Mouse (Mus musculus) neural tube, embryonic 15.5 days (tissue): ENCODE data around the gene Polr1d. TPM values are rescaled to one million over a fixed set of nuclear protein-coding genes. Genes with fewer than 3 reads are reported as not detected.

ENCODE experiments used
- ATAC-seq: fragments of 200-750 bp; cut with Nextera tagmentation; 2 replicates; pipeline ENCODE4 v1.8.0; 2017; ENCODE audit warnings: mild to moderate bottlenecking, moderate TSS enrichment, moderate library complexity; ENCODE audit not compliant: low FRiP score
- H3K27ac ChIP-seq: fragments of 300-500 bp; sonication (generic); replicated peaks from 2 replicates; pipeline ENCODE4 v1.5.1; 2015; ENCODE audit warnings: mild to moderate bottlenecking, inconsistent platforms
- H3K27me3 ChIP-seq: fragments of 300-500 bp; sonication (generic); replicated peaks from 2 replicates; pipeline ENCODE4 v1.6.1; 2015; ENCODE audit warnings: inconsistent platforms
- H3K36me3 ChIP-seq: fragments of 300-500 bp; sonication (generic); 2 replicates; pipeline ENCODE4 v1.6.1; 2015; ENCODE audit warnings: inconsistent platforms
- H3K4me1 ChIP-seq: fragments of 300-500 bp; sonication (generic); 2 replicates; pipeline ENCODE4 v1.6.1; 2015; ENCODE audit warnings: inconsistent platforms
- H3K4me2 ChIP-seq: fragments of 300-500 bp; sonication (generic); 2 replicates; pipeline ENCODE4 v1.6.1; 2015; ENCODE audit warnings: inconsistent platforms, mild to moderate bottlenecking, moderate library complexity
- H3K4me3 ChIP-seq: fragments of 300-500 bp; sonication (generic); replicated peaks from 2 replicates; pipeline ENCODE4 v1.5.1; 2015; ENCODE audit warnings: mild to moderate bottlenecking, inconsistent platforms
- H3K9ac ChIP-seq: fragments of 300-500 bp; sonication (generic); replicated peaks from 2 replicates; pipeline ENCODE4 v1.6.1; 2015; ENCODE audit warnings: mild to moderate bottlenecking, inconsistent platforms
- H3K9me3 ChIP-seq: fragments of 300-500 bp; sonication (generic); replicated peaks from 2 replicates; pipeline ENCODE4 v1.6.1; 2016; ENCODE audit warnings: inconsistent platforms
- WGBS: fragments of 180-500 bp; shearing (Covaris S2); methylation state at CpG from one replicate; pipeline ENCODE4 v1.1.7; 2015; ENCODE audit warnings: mixed read lengths; 5-methylcytosine and 5-hydroxymethylcytosine counted together
- polyA plus RNA-seq: library from polyadenylated mRNA; unstranded; fragments of >200 nt; fragmentation: Nextera tagmentation; extraction: Ambion mirVana; gene quantifications from 2 replicates; pipeline ENCODE4 v1.2.1, GENCODE M21; 2015

Polr1d gene
- polyA plus RNA-seq, 1 experiment from 2014 or later = 106 TPM

DNA sequence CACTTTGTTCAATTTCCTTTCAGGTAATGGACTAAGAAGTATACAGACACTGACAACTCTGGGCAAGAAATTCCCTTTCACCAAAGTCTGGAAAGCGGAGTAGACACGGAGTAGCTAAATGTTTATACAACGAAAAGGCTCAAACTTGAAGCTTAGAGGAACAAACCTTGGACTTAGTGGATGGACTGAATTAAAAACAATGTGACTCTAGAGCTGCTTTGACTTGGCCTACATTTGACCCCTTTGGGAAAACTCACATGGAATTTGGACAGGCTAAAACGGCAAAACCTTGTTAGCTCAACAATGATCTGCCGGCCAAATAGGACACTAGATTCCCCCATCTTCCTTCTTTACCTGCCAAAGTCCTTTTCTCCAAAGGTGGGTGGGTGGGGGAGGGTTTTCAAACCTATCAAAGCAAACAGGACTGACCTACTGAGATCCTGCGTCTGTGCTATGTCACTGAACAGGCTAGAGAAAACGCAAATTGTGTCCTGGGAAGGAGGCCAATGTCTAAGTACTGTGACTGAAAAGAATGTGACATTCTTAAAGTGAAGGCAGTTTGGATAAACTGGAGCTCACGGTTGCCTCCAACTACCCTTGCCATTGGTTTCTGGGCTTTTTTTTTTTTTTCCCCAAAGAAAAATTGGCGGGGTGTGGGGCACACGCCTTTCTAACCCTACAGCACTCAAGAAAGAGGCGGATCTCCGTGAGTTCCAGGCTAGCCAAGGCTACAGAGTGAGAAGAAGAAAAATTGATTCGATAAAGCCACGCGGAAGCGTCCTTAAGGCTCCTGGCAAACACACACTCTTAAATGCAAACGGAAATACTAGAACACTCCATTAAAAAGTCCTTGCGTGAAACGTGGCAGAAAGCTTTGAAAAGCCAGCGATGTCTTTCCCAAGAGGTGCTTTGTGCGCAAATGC is 1.5 kb upstream of the Polr1d start:
- H3K27me3 ChIP-seq = no peaks in the 10 kb centered on the region; the same call in 1 of the 2 replicates
- H3K27ac ChIP-seq = peak overlapping the region; percentile 74; the same call in 1 of the 2 replicates
- H3K9ac ChIP-seq = peak overlapping the region; percentile 44
- peak overlapping the region; percentile 58 for H3K4me3 ChIP-seq
- H3K9me3 ChIP-seq = no peaks in the 10 kb centered on the region
- H3K4me2 ChIP-seq = peak overlapping the region; percentile 97
- no peaks in the 10 kb centered on the region for H3K36me3 ChIP-seq
- ATAC-seq = no peak
- 15% methylated on average over 21 of the region's 21 CpGs for WGBS
- H3K4me1 ChIP-seq = peaks cover 27% of the 10 kb centered on the region

DNA sequence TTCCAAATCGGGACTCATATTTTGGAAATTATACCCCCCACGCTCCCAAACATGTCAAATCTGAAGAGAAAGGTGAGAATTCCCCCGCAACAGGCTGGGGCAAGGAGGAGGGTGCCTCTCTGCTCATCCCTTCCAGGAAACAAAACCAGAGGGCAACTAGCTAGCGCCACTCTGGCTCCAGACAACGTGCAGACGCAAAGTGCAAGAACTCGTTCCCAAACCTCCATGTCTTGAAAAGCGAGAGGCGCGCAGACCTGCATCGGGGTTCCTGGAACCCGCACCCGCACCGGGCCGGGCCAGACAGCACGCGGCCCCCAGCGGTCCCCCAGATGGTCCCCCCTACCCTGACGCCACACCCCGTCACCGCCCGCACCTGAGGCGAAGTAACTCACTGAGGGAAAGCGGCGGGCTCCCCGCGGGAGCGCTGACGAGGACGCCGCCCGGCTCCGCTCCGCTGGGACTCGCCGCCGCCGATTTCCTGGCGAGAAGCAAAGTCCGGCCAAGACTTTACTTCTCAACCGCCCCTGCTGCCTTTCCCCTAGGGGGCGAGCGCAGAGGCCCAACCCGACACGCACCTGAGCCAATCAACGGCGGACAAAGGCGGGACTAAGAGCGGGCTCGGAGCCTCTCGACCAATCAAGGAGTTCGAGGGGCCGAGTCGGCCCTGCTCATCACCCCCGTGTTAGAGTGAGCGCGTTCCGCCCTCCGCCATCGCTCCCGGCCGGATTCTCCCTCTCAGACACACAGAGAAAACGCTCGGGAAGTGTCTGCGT is 638 bp upstream of the Polr1d start, which contains the start of gene Lnx2:
Gene Lnx2 (minus strand): TSS at position 561 of the 773 bp plus-strand sequence.
- under 1% methylated on average over 65 of the region's 65 CpGs for WGBS
- Histone ChIP-seq H3K27me3 (no peaks in the 10 kb centered on the region; the same call in 1 of the 2 replicates), H3K27ac (peak within 1 kb of the TSS; percentile 86), H3K9ac (peak within 1 kb of the TSS; percentile 79), H3K9me3 (no peaks in the 10 kb centered on the region), H3K36me3 (no peaks in the 10 kb centered on the region), H3K4me2 (peak within 1 kb of the TSS; percentile 97), H3K4me3 (peak within 1 kb of the TSS; percentile 58), H3K4me1 (peaks cover 27% of the 10 kb centered on the region)
- ATAC-seq = peak; percentile 98

DNA sequence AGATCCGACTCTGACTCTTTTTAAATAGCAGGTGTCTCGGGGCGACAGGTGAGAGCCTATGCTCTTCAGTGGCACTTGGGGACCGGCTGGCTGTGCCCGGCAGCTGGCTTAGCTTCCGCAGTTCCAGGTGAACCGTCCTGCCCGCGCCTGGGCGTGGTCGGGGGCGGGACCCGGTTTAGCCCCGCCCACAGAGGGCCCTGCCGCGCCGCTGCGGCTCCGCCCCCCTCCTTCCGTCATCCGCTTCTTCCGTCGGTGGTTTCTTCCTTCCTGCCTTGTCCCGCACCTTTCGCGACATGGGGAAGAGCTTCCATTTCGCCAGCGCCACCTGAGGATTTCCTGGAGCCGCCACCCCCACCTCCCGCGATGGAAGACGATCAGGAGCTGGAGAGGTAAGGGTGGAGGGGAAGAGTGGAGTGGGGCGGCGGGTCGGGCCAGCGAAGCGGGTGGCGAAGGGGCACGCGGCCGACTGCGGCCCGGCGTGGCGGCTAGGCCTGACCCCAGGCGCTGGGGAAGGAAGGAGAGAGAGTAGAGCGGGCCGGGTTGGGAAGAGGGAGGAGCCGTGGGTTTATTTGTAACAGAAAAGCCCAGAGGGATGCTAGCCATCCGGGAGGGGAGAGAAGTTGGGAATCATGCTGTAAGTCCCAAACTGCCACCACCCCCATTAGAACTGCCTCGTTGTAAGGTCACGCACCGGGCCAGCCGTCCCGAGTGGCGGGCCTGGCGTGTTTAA is 620 bp downstream of the Polr1d start:
- peak overlapping the region; percentile 79 for H3K9ac ChIP-seq
- H3K27me3 ChIP-seq = no peaks in the 10 kb centered on the region; the same call in 1 of the 2 replicates
- H3K4me3 ChIP-seq = peak overlapping the region; percentile 58

DNA sequence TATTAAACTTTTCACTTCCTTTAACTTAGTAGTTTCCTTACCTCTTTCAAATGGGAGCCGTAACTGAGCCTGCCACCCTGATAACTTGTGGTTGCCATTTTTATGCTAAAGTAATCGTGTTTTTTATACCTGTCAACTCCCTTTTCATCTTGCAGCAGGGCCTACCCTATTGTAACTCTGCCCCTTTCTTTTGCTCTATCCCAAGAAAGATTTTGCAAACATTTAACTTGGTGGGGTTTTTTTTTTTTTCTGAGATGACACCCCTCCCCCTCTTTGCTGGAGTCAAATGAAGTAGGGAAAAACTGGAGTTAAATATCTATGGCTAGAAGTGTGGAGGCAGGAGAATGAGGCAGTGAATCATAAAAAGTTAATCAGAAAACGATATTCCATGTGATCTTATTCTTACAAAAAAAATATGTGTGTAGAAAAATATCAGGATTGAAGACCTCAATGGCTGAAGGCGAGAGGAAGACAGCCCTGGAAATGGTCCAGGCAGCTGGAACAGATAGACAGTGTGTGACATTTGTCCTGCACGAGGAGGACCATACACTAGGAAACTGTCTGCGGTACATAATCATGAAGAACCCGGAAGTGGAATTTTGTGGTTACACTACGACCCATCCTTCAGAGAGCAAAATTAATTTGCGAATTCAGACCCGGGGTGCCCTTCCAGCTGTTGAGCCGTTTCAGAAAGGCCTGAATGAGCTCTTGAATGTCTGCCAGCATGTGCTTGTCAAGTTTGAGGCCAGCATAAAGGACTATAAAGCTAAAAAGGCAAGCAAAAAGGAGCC is 1.5 kb downstream of the Polr1d start:
- Histone ChIP-seq H3K27me3 (no peaks in the 10 kb centered on the region; the same call in 1 of the 2 replicates), H3K4me3 (peak overlapping the region; percentile 58), H3K36me3 (no peaks in the 10 kb centered on the region), H3K4me2 (peak overlapping the region; percentile 97), H3K4me1 (peaks cover 27% of the 10 kb centered on the region), H3K9ac (peak overlapping the region; percentile 79), H3K9me3 (no peaks in the 10 kb centered on the region), H3K27ac (no peak overlapping the region)
- ATAC-seq = no peak
- WGBS = 49% methylated on average over 11 of the region's 11 CpGs

More for the DNA sequence above, 620 bp downstream of the Polr1d start:
- WGBS = under 1% methylated on average over 53 of the region's 57 CpGs
- Histone ChIP-seq H3K4me1 (peaks cover 27% of the 10 kb centered on the region), H3K27ac (peak overlapping the region; percentile 86), H3K36me3 (no peaks in the 10 kb centered on the region), H3K4me2 (peak overlapping the region; percentile 97), H3K9me3 (no peaks in the 10 kb centered on the region)
- peak; percentile 81 for ATAC-seq

DNA sequence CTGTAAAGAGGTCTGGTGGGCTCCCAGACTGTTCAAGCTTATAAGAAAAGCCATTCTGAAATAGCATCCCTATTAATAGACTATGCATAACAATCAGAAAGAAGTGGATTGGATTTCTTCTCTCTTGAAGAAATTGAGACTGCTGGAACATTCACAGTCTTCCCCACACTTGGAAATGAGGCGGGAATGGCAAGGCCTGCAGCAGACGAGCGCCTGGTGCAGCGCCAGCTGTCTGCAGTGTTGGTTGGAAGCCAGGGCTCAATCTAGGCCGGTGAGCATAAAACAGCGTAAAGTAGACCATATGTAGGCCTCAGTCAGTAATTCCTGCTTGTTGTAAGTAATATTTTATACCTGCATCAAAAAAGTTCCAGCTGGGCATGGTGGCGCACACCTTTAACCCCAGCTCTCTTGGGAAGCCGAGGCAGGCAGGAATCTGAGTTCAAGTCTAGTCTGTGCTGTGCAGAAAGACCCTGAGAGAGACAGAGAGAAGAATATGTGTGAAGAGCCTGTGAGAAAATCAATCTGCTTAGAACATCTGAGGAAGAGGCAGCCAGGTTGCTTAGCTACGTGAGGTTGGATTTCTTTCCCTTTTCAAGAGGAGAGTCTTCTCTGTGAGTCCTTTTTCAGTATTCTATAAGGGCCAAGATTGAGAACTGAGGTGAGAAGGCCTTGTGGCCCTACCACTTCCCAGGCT is 8.5 kb downstream of the Polr1d start:
- no peak for ATAC-seq
- Histone ChIP-seq H3K4me1 (peaks cover 14% of the 10 kb centered on the region), H3K27ac (0 out of 2 replicates have a peak overlapping the region, but pooled peaks have one; percentile 13), H3K9me3 (no peaks in the 10 kb centered on the region), H3K4me3 (no peak overlapping the region), H3K27me3 (no peaks in the 10 kb centered on the region), H3K4me2 (no peak overlapping the region), H3K36me3 (no peaks in the 10 kb centered on the region), H3K9ac (no peak overlapping the region)
- WGBS = 67% methylated on average over 9 of the region's 9 CpGs

DNA sequence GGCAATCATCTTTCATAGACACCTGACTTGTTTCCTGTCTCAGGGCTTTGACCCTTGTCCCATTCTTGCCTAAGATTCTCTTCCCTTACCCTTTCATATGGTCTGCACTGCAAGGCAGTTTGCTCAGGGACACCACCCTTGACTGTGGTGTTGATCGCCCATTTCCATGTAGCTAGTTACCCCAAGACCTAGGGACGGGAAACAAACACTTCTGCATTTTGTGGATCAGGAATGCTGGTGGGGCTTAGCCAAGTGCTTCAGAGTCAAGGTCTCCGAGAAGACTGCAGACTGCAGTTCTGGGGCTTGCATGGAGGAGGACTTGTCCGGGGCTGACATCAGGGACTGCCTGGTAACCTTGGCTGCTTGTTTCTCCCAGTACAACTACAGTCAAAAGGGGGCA is 10.0 kb downstream of the Polr1d start:
- ATAC-seq = no peak
- Histone ChIP-seq H3K9me3 (no peaks in the 10 kb centered on the region), H3K27ac (no peak overlapping the region), H3K4me1 (peaks cover 14% of the 10 kb centered on the region), H3K27me3 (no peaks in the 10 kb centered on the region), H3K4me3 (no peak overlapping the region), H3K4me2 (no peak overlapping the region), H3K36me3 (no peaks in the 10 kb centered on the region), H3K9ac (no peak overlapping the region)
- WGBS = 92% methylated on average over 4 of the region's 4 CpGs

DNA sequence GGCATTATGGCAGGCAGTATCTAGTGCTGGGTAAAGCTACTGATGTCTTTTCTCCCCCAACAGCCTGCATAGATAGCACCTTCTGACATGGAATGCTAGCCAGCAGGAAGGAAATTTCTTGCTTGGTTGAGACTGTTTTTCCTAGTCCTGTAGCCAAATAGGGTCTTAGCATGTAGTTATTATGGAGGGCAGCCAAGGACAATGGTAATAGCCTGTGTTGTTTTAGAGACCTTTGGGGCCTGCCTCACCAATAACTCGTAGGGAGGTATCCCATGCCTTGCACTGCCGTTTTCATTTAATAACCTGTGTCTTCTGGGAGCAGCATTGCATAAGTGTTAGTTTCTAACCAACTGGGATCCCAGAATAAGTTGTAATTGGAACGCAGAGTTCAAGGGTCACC is 13.0 kb downstream of the Polr1d start:
- H3K36me3 ChIP-seq = no peaks in the 10 kb centered on the region
- 76% methylated on average over 3 of the region's 3 CpGs for WGBS
- H3K9me3 ChIP-seq = no peaks in the 10 kb centered on the region
- no peaks in the 10 kb centered on the region for H3K27me3 ChIP-seq
- H3K27ac ChIP-seq = no peak overlapping the region
- no peak for ATAC-seq
- no peak overlapping the region for H3K4me3 ChIP-seq
- H3K4me1 ChIP-seq = peaks cover 14% of the 10 kb centered on the region
- no peak overlapping the region for H3K9ac ChIP-seq
- no peak overlapping the region for H3K4me2 ChIP-seq

DNA sequence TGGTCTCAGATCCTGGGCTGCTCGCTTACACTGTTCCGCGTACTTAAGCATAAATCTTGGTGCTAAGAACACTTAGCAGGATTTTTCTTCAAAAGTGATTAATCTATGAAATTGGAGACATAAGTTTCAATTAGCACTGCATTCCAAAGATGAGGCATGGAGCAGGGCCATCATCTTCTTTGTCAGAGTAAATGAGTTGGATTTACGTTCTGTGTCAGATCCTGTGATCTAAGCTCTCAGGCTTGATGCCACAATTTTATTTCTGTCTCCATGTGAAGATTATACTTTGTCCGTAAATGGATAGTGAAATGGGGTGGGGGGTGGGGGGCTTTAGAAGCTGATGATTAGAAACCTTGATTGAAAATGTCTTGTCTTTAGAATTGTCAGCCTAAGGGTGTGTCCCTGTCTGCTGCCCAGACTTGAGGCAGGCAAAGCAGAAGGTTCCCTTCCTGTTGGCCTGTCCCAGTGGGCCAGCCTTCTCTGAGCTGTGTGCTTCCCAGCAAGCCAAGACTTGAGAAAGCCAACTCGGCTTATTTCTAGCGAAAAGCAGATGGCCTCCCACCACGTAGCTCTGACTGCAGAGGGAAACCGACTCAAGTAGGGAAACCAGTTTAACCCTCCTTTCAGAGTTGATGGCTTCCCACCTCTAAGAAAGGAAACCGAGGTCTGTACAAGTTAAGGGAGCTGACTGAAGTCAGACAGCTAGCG is 13.6 kb downstream of the Polr1d start:
- no peak for ATAC-seq
- 81% methylated on average over 11 of the region's 11 CpGs for WGBS
- H3K4me3 ChIP-seq = no peak overlapping the region
- no peaks in the 10 kb centered on the region for H3K27me3 ChIP-seq
- no peak overlapping the region for H3K9ac ChIP-seq
- no peaks in the 10 kb centered on the region for H3K9me3 ChIP-seq
- no peak overlapping the region for H3K4me2 ChIP-seq
- H3K27ac ChIP-seq = no peak overlapping the region
- peaks cover 11% of the 10 kb centered on the region for H3K4me1 ChIP-seq
- no peaks in the 10 kb centered on the region for H3K36me3 ChIP-seq

DNA sequence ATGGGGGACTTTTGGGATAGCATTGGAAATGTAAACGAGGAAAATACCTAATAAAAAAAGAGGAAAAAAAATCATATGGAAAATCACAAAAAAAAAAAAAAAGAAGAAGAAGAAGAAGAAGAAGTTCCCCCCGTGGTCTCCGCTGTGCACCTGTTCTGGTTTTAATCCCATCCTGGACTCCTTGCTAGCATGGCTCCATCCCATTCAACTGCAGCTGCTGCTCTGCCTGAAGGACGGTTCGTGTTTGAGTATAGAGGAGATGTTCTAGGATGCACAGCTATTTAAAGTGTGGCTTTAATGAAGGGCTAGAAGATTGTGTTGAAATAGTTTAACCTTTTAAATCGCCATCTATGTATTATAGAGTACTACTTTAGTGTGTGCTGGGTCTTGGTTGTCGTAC is 15.6 kb downstream of the Polr1d start:
- Histone ChIP-seq H3K4me2 (no peak overlapping the region), H3K9ac (no peak overlapping the region), H3K27ac (no peak overlapping the region), H3K27me3 (no peaks in the 10 kb centered on the region), H3K4me1 (peaks cover 4% of the 10 kb centered on the region; the same call in 1 of the 2 replicates), H3K9me3 (no peaks in the 10 kb centered on the region), H3K4me3 (no peak overlapping the region), H3K36me3 (no peaks in the 10 kb centered on the region)
- no peak for ATAC-seq
- 94% methylated on average over 7 of the region's 7 CpGs for WGBS

DNA sequence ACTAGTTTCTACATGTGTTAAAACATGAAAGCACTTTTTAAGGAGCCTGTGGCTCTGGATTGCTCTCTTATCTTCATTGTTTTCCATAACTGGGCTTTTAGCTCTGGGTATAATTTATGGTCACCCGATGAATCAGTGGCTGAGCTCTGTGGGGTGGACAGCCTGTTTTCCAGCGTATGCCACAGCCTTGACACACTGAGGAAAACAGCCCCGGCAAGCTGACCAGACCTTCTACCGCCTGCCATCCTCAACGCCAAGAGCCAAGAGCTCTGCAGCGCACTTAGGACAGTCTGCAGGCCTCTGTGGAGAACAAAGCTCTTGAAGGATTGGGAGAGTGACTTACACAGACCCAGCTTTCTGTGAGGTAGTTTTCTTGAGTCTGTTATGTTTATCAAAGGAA is 17.4 kb downstream of the Polr1d start:
- ATAC-seq = no peak
- WGBS = 80% methylated on average over 6 of the region's 6 CpGs

More for the DNA sequence above, 17.4 kb downstream of the Polr1d start:
- H3K36me3 ChIP-seq = no peaks in the 10 kb centered on the region
- no peak overlapping the region for H3K4me3 ChIP-seq
- H3K9me3 ChIP-seq = no peaks in the 10 kb centered on the region
- H3K27me3 ChIP-seq = no peaks in the 10 kb centered on the region
- peaks cover 4% of the 10 kb centered on the region; the same call in 1 of the 2 replicates for H3K4me1 ChIP-seq
- no peak overlapping the region for H3K27ac ChIP-seq
- H3K4me2 ChIP-seq = no peak overlapping the region
- no peak overlapping the region for H3K9ac ChIP-seq
